Mouse (Mus musculus): ENCODE results near the gene Kcna6.

Kcna6 gene

DNA sequence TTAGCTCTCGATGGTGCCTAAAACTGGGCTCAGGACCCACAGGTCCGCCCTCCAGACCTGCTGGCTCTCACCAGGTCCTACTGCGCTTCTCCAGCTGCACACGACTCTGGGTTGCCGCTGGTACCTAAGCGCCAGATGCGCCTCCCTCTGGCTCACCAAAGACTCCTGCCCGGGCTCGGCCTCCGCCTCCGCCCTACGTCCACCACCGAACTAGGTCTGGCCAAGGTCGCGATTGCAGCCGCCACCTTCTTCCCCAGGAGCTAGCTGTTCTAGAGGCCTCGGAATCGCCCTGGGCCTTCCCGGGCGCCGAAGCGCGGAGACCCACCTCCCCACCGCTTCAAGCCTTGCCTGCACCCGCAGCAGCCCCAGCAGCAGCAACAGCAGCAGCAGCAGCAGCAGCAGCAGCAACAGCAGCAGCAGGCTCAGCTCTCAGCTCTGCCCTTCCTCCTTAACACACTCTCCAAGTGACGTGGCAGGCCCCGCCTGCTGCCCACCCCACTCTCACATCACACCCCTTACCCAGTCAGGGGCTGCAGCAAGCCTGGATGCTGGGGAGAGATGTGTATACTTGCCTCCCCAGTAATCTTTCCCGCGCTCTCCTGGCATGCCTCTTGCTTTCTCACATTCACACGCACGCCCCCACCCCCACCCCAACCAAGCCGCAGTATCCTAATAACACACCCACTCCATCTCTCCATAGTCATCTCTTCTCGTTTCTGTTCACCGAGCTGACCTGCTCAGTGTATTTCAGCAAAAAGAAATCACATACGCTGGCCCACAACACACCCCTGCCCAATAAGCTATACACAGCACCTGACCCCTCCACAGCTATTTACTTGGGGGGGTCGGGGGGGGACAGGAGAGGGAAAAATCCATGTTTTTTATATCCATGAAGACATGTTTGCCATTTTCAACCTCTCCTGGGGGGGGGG lies at the start of gene Kcna6:
Gene Kcna6 (minus strand): TSS at position 464 of the 932 bp plus-strand sequence.
- no peak for DNase-seq

DNA sequence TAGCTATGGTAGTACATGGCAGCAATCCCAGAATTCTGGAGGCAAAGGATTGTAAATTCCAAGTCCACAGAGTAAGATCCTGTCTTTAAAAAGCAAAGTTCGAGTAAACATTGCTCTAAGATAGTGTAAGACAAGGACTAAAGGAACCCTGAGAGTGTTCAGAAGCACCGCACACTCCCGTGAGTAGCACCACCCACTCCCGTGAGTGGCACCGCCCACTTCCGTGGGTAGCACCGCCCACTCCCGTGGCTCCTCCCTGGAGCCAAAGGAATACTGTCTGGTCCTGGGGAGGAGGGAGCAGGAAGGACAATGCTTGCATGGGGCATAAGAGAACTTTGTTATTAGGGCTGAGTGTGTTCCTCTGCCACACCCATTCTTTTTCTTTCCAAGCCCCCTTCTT lies 48.4 kb upstream of the Kcna6 start:
- DNase-seq, result no peak

DNA sequence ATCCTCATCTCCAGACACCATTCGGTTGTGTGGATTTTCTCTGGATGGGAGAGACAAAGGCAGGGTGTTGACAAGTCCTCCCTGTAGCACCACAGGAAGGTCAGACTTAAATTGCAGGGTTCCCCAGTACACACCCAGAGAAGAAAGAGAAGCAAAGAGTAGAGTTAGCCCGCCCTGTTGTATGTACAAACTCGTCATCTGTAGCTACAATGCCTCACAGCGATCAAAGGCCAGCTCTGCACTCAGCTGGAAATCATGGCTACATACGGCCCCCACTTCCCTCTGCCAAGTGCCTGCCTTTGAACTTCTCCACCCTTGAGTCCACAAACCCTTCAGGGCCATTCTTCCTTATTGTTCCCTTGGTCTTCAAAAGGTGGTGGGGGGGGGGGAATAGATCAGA lies 43.7 kb upstream of the Kcna6 start:
- no peak for DNase-seq

DNA sequence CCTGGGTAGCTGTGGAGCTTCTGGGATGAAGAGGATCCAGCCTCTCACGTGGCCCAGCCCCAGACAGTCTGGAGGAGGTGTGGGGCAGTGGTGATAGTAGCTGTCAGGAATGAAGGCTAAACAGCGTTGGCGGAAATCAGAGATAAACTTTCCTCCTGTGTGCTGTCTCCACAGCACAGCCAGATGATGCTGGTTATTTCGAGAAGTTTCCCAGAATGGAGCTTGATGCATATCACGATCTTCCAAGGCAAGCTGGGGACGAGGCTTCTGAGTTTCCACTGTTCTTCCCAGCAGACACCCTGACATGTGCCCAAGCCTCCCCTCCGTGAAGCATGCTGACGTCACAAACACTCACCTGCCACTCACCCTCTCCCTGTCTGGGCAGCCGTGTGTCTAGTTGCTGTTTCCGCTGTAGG lies 43.2 kb upstream of the Kcna6 start:
- no peak for DNase-seq

DNA sequence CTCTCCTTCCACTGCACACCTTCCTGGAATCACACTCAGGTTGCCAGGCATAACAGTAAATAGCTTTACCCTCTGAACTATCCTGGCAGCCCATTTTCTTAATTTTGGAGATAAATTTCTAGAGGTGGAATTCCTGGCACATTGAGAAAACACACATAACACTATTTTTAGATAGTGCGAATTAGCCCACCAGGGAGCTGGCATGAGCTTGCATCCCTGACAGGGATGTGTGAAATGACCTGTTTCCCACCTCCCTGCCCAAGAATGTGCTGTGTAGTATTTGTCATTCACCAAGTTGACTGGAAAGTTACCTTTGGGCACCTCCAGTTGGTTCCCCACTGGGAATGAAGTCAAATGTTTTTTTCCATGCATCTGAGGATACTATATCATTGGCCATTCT lies 42.6 kb upstream of the Kcna6 start:
- no peak for DNase-seq

DNA sequence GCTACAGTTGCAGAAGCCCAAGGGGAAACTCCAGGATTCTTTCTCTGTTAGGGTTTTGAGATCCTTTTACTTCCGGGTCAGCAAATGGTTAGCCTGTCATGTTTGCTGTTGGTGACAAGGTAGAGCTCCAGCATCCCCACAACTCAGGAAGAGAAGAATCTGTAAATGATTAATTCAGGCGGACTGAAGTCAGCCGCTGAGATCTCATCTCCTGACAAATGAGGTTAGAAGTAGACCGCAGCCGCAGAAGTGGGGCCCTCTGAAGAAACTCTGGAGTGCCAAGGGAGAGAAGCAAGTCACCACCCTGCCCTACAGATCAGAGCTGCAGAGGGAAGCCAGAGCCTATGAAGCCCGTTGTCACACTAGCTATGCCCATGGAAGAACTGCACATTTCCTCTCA lies 37.4 kb upstream of the Kcna6 start:
- DNase-seq, result no peak

DNA sequence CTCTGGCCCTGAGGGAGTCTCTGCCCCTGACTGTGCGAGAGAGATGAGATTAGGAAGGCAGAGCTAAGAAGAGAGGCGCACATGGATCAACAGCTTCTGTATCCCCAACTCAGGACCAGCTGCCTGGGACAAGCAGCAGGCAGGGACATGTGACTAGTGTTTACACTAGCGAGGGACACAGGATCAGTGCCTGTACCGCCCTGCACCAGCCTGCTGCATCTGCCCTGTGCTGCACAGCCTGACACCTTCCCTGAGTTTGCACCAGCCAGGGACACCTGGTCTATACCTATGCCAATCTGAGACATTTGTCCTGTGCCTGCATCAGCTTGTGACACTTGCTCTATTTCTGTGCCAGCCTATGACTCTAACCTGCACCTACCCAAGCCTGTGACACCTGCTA lies 33.4 kb upstream of the Kcna6 start:
- no peak for DNase-seq

DNA sequence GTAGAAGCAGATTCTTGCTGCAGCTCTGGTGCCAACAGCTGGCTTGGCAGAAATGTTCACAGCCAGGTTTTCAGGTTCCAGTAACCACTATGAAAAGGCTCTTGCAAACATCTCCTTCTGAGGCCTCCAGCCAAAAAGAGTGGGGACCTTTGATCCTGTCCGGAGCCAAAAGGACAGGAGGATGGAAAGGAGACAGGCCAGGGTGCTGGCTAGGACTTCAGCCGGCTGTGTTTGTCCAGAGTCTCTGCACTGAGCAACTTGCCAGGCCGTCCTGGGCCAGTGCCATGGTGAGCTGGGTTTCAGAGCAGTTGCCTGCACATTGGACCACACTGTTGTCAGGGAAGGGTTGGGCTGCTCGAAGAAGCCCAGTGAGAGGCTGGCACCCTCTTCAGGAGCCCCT lies 31.9 kb upstream of the Kcna6 start:
- peak; percentile 10 for DNase-seq

DNA sequence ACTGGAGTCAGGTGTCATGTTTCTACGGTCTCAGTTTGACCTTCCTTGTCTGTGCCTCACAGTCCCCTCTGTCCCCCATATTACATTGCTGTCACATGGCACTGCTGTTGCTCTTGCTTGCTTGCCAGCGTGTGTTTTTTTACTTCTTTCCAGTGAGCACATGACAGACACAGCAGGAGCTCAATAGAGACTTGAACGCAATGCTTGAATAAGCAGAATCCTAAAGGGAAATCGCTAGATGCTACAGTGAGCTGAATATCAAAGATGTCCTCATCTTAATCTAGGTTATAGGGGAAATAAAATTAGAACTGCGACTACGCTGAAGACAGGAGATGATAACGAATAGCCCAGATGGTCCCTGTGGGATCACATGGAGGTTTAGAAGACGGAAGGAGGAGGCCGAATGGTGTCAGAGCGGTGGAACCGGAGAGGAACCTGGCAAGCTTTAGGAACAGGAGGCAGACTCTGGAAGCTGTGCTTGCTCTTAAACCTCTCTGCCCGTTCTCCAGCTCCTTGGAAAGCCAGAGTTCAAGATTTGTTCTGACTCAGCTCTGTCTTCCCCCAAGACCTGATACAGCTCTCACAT lies 29.8 kb upstream of the Kcna6 start:
- no peak for DNase-seq

DNA sequence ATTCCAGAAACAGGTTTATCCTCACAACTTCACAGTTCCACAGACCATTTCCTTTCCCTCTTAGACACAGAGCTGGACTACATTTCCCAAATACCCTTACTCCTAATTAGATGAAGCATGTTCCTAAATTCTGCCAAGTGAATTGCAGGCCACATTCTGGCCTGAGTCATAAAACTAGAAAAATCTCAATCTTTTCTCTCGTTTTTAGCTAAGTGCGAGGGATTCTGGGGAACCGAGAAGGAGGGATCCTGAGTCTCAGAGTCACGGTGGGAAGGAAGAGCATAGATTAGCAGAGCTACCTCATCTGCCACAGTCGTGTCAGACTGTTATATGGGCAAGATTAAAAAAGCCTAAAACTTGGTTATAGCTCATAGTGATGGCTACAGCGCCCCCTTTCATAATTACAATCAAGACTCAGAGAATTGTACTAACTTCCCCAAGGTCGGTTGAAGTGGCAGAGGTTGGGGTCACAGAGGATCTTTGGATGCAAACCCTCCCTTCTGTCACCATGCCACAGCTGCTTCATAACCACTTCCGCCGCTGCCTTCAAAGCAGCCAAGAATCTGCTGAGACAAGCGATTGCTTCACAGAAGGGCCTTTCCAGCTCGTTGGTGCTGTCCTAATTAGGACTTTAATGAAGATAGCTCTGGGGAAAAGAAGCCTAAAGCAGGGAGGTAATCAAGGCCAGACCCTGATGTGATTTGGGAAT lies 28.6 kb upstream of the Kcna6 start:
- DNase-seq, result no peak

DNA sequence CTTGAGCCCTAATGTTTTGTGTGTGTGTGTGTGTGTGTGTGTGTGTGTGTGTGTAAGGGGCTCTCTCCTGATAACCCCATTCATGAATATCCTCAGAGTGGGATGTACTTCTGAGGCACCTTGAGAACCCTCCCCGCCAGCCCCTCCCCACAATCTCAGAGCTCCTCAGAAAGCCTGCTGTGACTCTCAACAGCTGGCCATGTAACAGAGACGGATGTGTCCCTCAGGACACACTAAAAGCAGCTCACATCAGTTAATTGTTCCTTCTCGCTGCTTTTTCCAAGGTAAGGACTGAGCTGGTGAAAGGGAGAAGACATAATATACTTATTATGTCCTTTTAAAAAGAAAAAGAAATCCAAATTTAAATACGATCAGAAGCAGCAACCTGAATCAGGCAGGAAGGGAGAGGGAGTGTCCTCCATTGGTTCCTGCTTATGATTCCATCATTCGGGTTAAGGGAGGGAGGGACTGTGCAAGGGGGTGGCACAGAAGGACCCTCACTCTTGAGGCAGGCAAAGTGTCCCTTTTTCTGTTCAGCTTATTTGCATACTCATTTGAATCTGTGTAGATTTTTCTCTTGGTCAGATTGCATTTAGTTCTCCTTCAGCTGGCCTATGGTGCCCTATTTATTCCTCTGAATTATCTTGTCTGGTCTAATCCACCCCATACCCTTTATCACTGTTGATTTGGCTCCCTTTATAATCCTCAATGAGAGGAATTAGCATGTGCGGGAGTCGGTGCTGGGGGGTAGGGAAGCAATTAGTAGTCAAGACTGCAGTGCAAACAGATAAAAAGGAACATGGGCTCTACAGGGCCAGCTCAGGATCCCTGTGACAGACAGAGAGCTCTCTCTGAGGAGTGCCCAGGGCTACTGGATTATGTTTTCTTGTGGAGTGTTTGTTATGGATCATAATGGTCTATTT lies 27.4 kb upstream of the Kcna6 start:
- no peak for DNase-seq

DNA sequence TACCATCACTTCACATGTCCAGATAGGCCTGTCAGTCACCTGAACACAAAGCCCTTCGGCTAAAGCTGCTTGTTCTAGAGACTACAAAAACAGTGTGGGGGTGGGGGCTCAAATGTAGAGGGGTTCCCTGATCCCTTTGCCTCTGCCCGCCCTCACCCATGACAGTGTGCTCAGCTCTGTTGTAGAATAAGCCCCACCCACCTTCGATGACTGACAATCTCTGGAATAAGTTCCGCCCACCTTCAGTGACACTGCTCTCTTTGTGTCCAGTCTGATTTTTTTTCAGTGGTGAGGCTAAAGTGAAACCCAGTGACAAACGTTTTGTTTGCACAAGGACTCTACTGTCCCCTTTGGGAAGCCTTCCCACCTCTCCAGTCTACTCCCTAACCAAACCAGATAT lies 26.1 kb upstream of the Kcna6 start:
- DNase-seq, result no peak

DNA sequence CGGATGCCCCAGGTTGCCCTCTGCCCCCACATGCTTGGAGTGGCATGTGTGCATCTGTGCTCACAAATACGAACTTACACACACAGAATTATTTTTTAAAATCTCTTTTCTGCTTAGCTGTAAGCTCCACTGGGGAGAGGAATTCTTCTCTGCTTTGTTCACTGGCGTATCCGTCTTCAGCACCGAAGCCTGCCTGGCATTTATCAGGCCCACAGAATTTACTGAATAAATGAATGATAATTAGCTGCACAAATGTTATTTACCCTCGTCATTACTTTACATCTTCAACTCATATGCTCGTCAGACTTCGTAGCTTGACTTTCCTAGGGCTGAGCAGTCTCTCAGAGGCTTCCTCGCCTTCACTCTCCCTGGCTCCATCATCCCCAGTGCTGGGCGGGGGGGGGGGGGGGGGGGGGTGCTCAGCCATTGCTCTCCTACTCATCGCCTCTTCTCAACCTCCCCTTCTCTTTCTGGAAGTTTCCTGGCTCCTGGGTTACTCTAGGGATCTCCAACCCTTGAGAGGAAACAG lies 24.2 kb upstream of the Kcna6 start:
- DNase-seq, result no peak

DNA sequence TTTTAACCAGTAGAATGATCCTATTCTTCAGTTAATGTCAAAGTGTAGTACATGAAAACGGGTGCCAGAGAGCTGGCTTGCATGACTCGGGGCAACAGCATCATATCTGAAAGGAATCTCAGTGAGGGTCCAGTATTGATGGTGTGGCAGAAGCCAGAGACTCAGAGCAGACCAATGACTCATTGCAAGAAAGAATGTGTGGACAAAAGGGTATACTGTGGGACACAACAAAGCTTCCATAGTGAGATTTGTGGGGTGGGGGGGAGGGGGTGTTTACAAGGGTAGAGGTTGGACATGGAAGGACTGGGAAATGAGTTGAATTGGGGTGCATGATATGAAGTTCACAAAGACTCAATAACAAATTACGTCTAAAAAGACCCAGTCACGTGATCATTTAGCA lies 20.9 kb upstream of the Kcna6 start:
- DNase-seq, result no peak

DNA sequence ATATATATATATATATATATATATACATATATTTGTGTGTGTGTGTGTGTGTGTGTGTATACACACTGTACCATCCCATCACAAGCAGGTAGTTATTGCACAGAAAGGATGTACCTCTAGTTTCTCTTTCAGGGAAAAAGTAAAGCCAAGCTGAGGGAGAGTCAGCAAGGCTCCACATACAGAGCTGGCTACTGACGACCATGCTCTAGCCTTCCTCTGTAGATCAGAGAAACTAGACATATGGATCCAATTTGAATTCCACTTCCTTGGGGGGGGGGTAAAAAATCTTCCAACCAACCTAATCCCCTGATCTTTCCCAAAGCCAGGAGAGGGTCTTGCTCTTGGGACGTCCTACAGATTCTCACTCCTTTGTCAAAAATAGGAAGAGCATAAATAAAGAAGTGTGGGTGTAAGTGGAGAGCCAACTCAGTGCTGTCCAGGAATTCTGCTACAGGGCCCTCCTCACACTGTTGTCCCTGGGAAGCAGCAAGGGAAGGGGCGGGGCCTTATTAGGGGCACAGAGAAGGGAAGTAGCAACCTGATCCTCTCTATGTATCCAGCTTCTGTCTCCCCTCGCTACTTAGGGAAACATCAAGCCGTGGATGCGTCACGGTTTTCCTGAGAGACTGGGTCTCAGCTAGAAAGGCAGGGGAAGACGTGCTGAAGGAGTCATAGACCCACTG lies 15.4 kb upstream of the Kcna6 start:
- no peak for DNase-seq

DNA sequence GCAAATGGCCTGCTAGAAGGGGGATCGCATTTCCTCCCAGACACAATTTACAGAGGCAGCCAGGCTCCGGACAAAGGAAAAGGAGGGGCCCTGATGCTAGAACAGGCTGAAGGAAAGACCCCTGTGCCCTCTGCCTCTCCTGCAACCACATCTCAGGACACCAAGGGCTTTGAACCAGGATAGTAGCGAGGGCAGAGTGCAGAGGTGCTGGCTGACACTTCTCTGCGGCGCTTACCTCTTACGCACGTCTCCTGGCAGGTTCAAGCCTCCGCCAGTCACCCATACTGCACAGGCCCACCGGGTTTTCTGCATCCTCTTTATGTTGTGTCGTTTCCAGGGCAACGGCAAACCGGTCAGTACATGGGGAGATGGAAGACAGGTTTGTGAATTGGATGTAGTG lies 12.0 kb upstream of the Kcna6 start:
- DNase-seq, result no peak

DNA sequence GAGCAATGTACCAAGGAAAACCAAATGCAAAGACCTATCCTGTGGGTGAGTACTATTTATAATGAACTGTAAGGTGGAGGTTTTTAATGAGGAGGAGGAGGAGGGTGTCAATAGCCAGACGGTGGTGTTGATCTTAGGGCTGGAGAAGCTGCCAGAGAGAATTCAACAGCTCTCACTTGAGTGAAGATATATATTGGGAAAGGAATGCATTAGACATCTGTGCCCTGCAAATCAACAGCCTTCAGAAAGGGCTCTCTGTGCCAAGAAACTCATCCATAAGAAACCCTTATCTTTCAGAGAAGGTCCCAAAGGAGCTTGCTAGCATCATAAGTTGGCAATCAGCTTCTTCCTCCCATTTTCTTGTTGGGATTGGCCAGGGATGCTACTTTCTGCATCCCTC lies 5.4 kb upstream of the Kcna6 start:
- DNase-seq, result no peak

DNA sequence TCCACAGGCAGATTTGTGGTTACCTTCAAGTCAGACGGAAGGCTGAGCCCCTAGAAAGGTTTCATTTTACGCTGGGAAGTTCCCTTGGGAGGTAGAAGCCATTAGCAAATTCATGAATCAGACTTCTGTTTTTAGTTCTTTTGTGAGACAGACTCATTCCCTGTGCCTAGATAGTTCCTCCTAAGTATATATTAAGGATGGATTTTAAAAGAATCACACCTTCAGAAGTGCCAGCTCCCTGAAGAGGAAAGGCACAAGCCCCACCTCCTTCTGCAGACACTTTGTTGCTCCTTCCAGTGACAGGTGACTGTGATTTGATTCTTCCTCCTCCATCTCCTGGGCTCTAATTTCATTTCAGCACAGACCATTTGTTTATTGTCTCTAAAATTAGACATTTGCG lies 2.1 kb upstream of the Kcna6 start:
- DNase-seq, result no peak

DNA sequence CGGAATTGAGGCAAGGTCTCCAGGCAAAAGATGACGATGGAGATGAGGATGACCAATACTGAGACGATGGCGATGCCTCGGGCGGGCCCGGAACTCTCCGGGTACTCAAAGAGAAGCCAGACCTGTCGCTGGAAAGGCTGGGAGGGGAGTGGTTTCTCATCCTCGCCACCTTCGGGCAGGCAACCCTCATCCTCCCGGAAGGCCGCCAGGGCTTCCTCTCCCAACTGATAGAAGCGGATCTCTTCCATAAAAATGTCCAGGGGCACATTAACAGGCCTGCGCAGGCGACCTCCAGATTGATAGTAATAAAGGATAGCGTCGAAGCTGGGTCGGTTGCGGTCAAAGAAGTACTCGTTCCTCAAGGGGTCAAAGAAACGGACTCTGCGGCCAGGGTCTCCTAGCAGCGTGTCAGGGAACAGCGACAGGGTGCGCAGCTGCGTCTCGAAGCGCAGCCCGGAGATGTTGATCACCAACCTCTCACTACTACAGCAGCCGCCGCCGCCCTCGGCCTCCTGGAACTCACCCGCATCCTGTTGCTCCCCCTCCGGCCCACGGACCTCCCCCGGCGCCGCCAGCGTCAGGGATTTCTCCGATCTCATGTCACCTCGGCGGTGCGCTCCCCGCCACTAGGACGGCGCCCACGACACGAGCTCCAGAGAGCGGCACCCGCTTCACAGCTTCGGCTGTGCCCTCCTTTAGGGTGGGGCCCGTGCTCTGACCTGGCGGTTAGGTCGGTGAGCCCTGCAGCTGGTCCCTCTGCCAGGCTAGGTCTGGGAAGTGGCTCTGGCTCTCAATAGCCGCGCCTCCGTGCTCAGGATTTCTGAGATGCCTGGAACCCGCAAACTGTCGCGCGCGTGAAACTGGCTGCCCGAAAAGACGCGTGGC lies 906 bp downstream of the Kcna6 start:
- no peak for DNase-seq

DNA sequence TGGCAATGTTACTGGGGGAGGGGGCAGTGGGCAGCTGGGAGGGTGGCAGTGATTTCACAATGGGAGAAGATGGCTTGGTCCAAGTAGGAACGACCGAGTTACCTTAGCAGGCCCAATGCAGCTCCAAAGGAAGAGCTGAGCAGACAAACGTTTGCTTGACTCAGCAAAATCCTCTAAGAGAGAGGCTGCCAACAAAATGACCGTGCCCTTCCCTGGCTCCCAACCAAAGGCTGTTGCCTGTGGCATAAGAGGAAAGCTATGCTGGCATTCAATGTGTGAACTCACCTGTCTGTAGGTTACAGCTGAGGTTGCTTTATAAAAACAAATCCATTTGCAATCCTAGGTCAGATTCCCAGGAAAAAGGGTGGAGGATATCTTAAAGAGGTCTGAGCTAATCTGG lies 3.5 kb downstream of the Kcna6 start:
- DNase-seq, result no peak

DNA sequence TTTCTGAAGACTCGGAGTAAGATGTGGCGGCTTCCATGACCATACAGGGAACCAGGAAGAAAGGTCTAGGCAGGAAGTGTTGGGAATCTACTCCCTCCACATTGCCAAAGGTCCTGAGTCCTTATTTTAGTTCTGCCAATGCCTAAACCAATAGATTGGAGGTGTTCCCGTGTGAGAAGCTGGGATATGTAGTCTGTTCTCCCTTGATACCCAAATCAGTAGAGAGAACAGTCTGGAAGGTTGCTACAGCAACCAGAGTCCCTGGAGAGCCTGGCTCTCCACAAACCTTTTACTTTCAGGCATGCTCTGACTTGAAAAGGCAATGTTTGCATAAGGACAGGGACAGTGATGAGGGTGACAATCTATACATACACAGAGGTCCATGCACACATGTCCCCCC lies 4.7 kb downstream of the Kcna6 start:
- no peak for DNase-seq
